18 mouse cellular contexts compared by ENCODE assay signal in the genomic region with DNA sequence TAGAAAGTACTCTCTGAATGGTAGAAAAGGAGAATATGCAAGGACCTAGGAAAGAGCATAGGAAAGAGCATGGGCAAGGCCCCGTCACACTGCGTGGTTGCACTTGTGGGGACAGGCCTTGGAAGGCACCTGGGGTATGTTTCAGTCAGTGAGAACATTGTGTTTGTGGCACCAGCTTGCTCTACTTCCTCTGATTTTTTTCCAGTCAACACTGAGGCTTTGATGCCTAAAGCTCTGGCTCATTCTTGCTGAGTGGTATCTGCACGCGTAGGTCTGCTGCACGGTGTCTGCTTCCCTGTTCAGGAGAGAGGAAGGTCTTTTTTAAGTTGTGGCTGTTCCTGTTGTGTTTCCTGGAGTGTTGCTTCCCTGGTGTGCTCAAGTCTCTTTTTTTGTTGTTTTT. TPM values are rescaled to one million over a fixed set of nuclear protein-coding genes. Genes with fewer than 3 reads are reported as not detected.
"Had no signal": no experiment of that assay in that cellular context is flagged by ENCODE, and none has a peak within 500 bp of the region (broad histone marks: within the 10 kb centered on the region; RNA-seq: fewer than 3 reads in every experiment).

No protein-coding gene starts in this region.

- H3K4me3 ChIP-seq: limb, embryonic 12.5 days; limb, embryonic 15.5 days; midbrain, embryonic 12.5 days; midbrain, embryonic 15.5 days; neural tube, embryonic 12.5 days had no signal

- H3K4me1 ChIP-seq: limb, embryonic 12.5 days; limb, embryonic 15.5 days; midbrain, embryonic 15.5 days; neural tube, embryonic 12.5 days had no signal

- H3K27ac ChIP-seq: kidney, postnatal 0 days; limb, embryonic 12.5 days; limb, embryonic 15.5 days; liver, embryonic 14.5 days; macrophage; midbrain, embryonic 12.5 days; midbrain, embryonic 15.5 days; neural tube, embryonic 12.5 days had no signal

- H3K9me3 ChIP-seq: limb, embryonic 12.5 days; limb, embryonic 15.5 days; midbrain, embryonic 12.5 days; midbrain, embryonic 15.5 days; neural tube, embryonic 12.5 days had no signal

- ATAC-seq: intestine, postnatal 0 days; liver, postnatal 0 days; lung, postnatal 0 days; midbrain, embryonic 15.5 days had no signal

- H3K27me3 ChIP-seq: limb, embryonic 12.5 days; limb, embryonic 15.5 days; midbrain, embryonic 12.5 days; midbrain, embryonic 15.5 days; neural tube, embryonic 12.5 days had no signal

- H3K9ac ChIP-seq: limb, embryonic 12.5 days; limb, embryonic 15.5 days; liver, embryonic 14.5 days; liver, postnatal 0 days; lung, embryonic 14.5 days; midbrain, embryonic 12.5 days; midbrain, embryonic 15.5 days; neural tube, embryonic 12.5 days had no signal

- DNase-seq: kidney, adult 2 months; kidney, postnatal 25 days; left cerebral cortex, postnatal 4 days; liver, postnatal 0 days; lung, embryonic 14.5 days; retina, postnatal 1 day had no signal

- H3K4me2 ChIP-seq: limb, embryonic 12.5 days; limb, embryonic 15.5 days; liver, embryonic 11.5 days; lung, embryonic 14.5 days; midbrain, embryonic 12.5 days; midbrain, embryonic 15.5 days; neural tube, embryonic 12.5 days had no signal

RNA-seq across cellular contexts. Expression of a gene that starts 42.1 kb away (rescaled TPM):
- total RNA-seq: neutrophil, adult 5-6 weeks had no signal
